Mouse (Mus musculus) hindbrain, postnatal 0 days (tissue): ENCODE results near the gene Gm49510. TPM values are rescaled to one million over a fixed set of nuclear protein-coding genes. Genes with fewer than 3 reads are reported as not detected.

Experiments used
- ATAC-seq: fragments of 200-750 bp; cut with Nextera tagmentation; 2 replicates; pipeline ENCODE4 v1.8.0; 2017; ENCODE audit warnings: mild to moderate bottlenecking, moderate TSS enrichment, moderate library complexity
- DNase-seq: peaks from one replicate; pipeline ENCODE4 v3.0.0-alpha.2; 2015; ENCODE audit warnings: low spot score
- H3K27ac ChIP-seq: fragments of 300-500 bp; sonication (generic); 2 replicates; pipeline ENCODE4 v1.5.1; 2014; ENCODE audit warnings: mild to moderate bottlenecking
- H3K27me3 ChIP-seq: fragments of 300-500 bp; sonication (generic); 2 replicates; pipeline ENCODE4 v1.6.1; 2014; ENCODE audit warnings: low read length, mixed read lengths; ENCODE audit not compliant: insufficient read depth
- H3K36me3 ChIP-seq: fragments of 300-500 bp; sonication (generic); 2 replicates; pipeline ENCODE4 v1.6.1; 2014; ENCODE audit warnings: low read length, mixed read lengths; ENCODE audit not compliant: insufficient read depth
- H3K4me1 ChIP-seq: fragments of 300-500 bp; sonication (generic); 2 replicates; pipeline ENCODE4 v1.6.1; 2014; ENCODE audit warnings: antibody characterized with exemption, low read length, mixed read lengths; ENCODE audit not compliant: insufficient read depth
- H3K4me2 ChIP-seq: fragments of 300-500 bp; sonication (generic); 2 replicates; pipeline ENCODE4 v1.6.1; 2014; ENCODE audit warnings: low read depth, mild to moderate bottlenecking, low read length, moderate library complexity, mixed read lengths
- H3K4me3 ChIP-seq: fragments of 300-500 bp; sonication (generic); 2 replicates; pipeline ENCODE4 v1.5.1; 2014; ENCODE audit warnings: low read length
- H3K9ac ChIP-seq: fragments of 300-500 bp; sonication (generic); replicated peaks from 2 replicates; pipeline ENCODE4 v1.6.1; 2014; ENCODE audit warnings: mild to moderate bottlenecking, low read length, moderate library complexity, mixed read lengths
- H3K9me3 ChIP-seq: fragments of 300-500 bp; sonication (generic); 2 replicates; pipeline ENCODE4 v1.6.1; 2016; ENCODE audit warnings: low read length, mixed read lengths
- CTCF ChIP-seq: IDR thresholded peaks from 2 replicates; pipeline ENCODE4 v1.5.1; 2016; ENCODE audit warnings: antibody characterized with exemption, control low read depth, low read depth
- WGBS: fragments of 180-500 bp; shearing (Covaris S2); extraction: QIAGEN DNeasy Blood & Tissue Kit; methylation state at CpG from one replicate; pipeline ENCODE4 v1.1.7; 2014; 5-methylcytosine and 5-hydroxymethylcytosine counted together
- polyA plus RNA-seq: library from polyadenylated mRNA; unstranded; fragments of >200 nt; fragmentation: Nextera tagmentation; extraction: Ambion mirVana; gene quantifications from 2 replicates; pipeline ENCODE4 v1.2.1, GENCODE M21; 2015
- total RNA-seq: library from RNA; depleted of rRNA; stranded (reverse); fragments of >200 nt; gene quantifications from 2 replicates; pipeline ENCODE4 v1.2.3, GENCODE M21; 2014

The Gm49510 gene
- total and polyA plus RNA-seq, 2 experiments from 2014 or later, result not detected

- DNase-seq (peak; percentile 96), ATAC-seq (peak; percentile 91)
- H3K4me1 ChIP-seq, result peaks cover 5% of the 10 kb centered on the region; the same call in 1 of the 2 replicates
- H3K27ac ChIP-seq, result peak within 1 kb of the TSS; percentile 75
- TF ChIP-seq CTCF, result no peak; the same call in 1 of the 2 replicates
- WGBS, result under 1% methylated on average over 42 of the region's 42 CpGs
- H3K4me3 ChIP-seq, result peak within 1 kb of the TSS; percentile 78
- H3K4me2 ChIP-seq, result peak within 1 kb of the TSS; percentile 84
- H3K36me3 ChIP-seq, result peaks cover 25% of the 10 kb centered on the region
- H3K9ac ChIP-seq, result peak within 1 kb of the TSS; percentile 58
- no peaks in the 10 kb centered on the region for H3K27me3 ChIP-seq
- H3K9me3 ChIP-seq, result no peaks in the 10 kb centered on the region
Observed at GRCm38 (mm10) chr15:78934784-78935320, 35.4 kb downstream of the Gm49510 start, which contains the start of gene Nol12. TSS of gene Nol12 (plus strand) at chr15:78934933.

- Histone ChIP-seq H3K4me2 (0 out of 2 replicates have a peak overlapping the region, but pooled peaks have one; percentile 84), H3K36me3 (peaks cover 41% of the 10 kb centered on the region), H3K27me3 (no peaks in the 10 kb centered on the region), H3K4me3 (no peak overlapping the region), H3K27ac (no peak overlapping the region), H3K4me1 (peaks cover 5% of the 10 kb centered on the region; the same call in 1 of the 2 replicates), H3K9me3 (no peaks in the 10 kb centered on the region), H3K9ac (no peak overlapping the region)
- ATAC-seq, result no peak
- WGBS, result 92% methylated on average over 12 of the region's 12 CpGs
- TF ChIP-seq CTCF, result no peak
- DNase-seq, result no peak
Observed at GRCm38 (mm10) chr15:78936403-78936802, 36.9 kb downstream of the Gm49510 start.

DNA sequence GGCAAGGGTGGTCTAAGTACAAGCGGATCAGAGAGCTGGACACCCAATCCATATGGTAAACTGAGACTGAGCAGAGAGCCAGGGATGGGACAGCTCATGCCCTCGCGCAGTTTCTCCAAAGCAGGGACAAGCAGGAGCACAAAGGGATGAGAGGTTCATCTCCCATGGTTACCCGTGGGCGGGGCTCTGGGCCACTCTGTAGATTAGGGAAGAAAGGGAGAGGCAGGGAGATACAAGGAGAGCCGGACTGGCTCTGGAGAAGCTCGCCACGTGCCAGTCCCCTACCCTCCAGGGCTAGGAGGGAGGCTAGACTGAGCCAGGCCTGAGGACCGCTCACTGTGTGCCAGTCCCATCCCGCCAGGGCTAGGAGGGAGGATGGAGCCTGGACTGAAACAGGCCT, 37.8 kb downstream of the Gm49510 start:
- Histone ChIP-seq H3K27ac (no peak overlapping the region), H3K4me2 (no peak overlapping the region), H3K4me3 (no peak overlapping the region), H3K27me3 (no peaks in the 10 kb centered on the region), H3K9me3 (no peaks in the 10 kb centered on the region), H3K36me3 (peaks cover 41% of the 10 kb centered on the region), H3K4me1 (peaks cover 5% of the 10 kb centered on the region; the same call in 1 of the 2 replicates), H3K9ac (no peak overlapping the region)
- ATAC-seq (no peak), DNase-seq (no peak)
- WGBS, result 77% methylated on average over 10 of the region's 10 CpGs
- no peak for TF ChIP-seq CTCF

DNA sequence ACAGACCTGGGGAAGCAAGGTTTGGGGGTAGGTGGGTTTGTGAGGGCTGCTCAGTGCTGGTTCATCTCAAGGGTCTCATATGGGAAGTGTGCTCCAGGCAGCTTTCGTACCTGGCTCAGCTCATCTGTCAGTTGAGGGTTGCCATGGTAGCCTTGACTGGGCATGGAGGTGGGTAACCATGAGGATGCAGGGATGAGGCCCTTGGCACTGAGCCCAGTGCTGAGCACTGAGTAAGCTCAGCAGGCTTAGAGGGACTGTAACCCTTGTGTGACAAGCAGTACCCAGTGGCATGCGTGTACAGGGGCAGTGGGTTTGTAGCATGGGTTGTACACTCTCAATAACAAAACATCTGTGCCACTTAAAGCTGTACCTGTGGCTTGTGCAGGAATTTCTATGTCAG, 38.5 kb downstream of the Gm49510 start:
- Histone ChIP-seq H3K4me2 (no peak overlapping the region), H3K36me3 (peaks cover 41% of the 10 kb centered on the region), H3K27ac (no peak overlapping the region), H3K27me3 (no peaks in the 10 kb centered on the region), H3K9ac (no peak overlapping the region), H3K9me3 (no peaks in the 10 kb centered on the region), H3K4me3 (no peak overlapping the region), H3K4me1 (peaks cover 5% of the 10 kb centered on the region; the same call in 1 of the 2 replicates)
- 49% methylated on average over 2 of the region's 2 CpGs for WGBS
- no peak for TF ChIP-seq CTCF
- DNase-seq, result peak; percentile 43
- no peak for ATAC-seq

- DNase-seq (no peak), ATAC-seq (no peak)
- Histone ChIP-seq H3K9me3 (no peaks in the 10 kb centered on the region), H3K4me1 (peaks cover 5% of the 10 kb centered on the region; the same call in 1 of the 2 replicates), H3K4me2 (no peak overlapping the region), H3K36me3 (peaks cover 41% of the 10 kb centered on the region), H3K27ac (no peak overlapping the region), H3K27me3 (no peaks in the 10 kb centered on the region), H3K9ac (no peak overlapping the region), H3K4me3 (no peak overlapping the region)
- 90% methylated on average over 13 of the region's 13 CpGs for WGBS
- no peak for TF ChIP-seq CTCF
Observed at GRCm38 (mm10) chr15:78940325-78940724, 40.9 kb downstream of the Gm49510 start.

DNA sequence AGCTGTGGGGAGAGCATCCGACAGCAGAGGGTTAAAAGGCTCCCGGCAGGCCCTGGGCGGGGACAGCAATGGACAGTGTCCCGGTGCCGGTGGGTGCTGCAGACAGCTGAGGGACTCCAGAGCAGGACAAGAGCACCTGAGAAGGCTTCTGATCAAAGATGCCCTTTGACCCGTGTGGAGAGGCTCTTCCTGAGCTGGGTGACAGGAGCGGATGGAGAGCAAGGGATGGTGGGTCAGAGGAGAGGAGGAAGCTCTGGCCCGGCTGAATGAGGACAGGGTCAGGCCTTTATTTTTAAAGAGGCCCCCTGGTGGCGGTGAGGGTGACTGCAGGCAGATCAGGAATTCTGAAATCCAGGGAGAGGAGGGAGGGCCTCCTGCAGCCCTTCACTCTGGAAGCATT, 43.2 kb downstream of the Gm49510 start:
- Histone ChIP-seq H3K4me2 (peak overlapping the region; percentile 52), H3K27me3 (no peaks in the 10 kb centered on the region), H3K4me3 (no peak overlapping the region), H3K4me1 (peaks cover 5% of the 10 kb centered on the region; the same call in 1 of the 2 replicates), H3K9me3 (no peaks in the 10 kb centered on the region), H3K36me3 (peaks cover 31% of the 10 kb centered on the region), H3K27ac (no peak overlapping the region), H3K9ac (0 out of 2 replicates have a peak overlapping the region, but pooled peaks have one; percentile 37)
- WGBS, result 3% methylated on average over 9 of the region's 9 CpGs
- DNase-seq (peak; percentile 87), ATAC-seq (peak; percentile 74)
- peak; percentile 88 for TF ChIP-seq CTCF

- Histone ChIP-seq H3K4me1 (peaks cover 5% of the 10 kb centered on the region; the same call in 1 of the 2 replicates), H3K4me3 (no peak overlapping the region), H3K9me3 (no peaks in the 10 kb centered on the region), H3K27me3 (no peaks in the 10 kb centered on the region), H3K36me3 (peaks cover 2% of the 10 kb centered on the region; the same call in 1 of the 2 replicates), H3K27ac (no peak overlapping the region), H3K4me2 (no peak overlapping the region), H3K9ac (no peak overlapping the region)
- ATAC-seq, result no peak
- no peak for DNase-seq
- WGBS, result 53% methylated on average over 7 of the region's 7 CpGs
- TF ChIP-seq CTCF, result no peak
Observed at GRCm38 (mm10) chr15:78946232-78946631, 46.8 kb downstream of the Gm49510 start.
